Mouse (Mus musculus): ENCODE measurements around the gene Ltb4r1. TPM values are rescaled to one million over a fixed set of nuclear protein-coding genes. Genes with fewer than 3 reads are reported as not detected.
A peak's percentile ranks its signal among the peaks of the same experiment; 100 is the strongest.
"Not testable (repeated sequence)": the region's sequence is repeated elsewhere in the genome, so short reads cannot be mapped to it uniquely, and the experiment has no call there.

The Ltb4r1 gene
- polyA plus RNA-seq, 1 experiment, result 0.25 TPM

DNA sequence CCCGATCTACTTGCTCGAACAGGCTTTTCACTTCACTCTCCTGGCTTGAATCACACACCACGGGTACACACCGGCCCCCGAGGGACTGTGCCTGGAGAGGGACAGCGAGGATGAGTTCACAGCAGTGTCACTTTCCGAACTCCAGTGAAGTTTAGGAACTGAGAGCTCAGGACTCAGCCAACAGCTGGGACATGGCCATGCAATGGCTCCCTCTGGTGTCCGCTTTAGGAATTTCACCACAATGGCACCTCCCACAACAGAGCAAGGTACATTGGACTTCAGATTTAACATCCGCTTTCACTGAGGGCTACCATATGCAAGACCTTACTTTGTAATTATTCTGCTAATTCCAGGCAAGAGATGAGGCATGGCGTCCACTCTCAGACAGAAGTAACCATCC, 22.1 kb upstream of the Ltb4r1 start:
- Histone ChIP-seq H3K27ac (ENCODE audit: insufficient read depth, low read length) (no peak overlapping the region), H3K4me1 (ENCODE audit: control insufficient read depth, insufficient read depth, low read length) (peaks cover 2% of the 10 kb centered on the region; the same call in 1 of the 2 replicates), H3K4me3 (ENCODE audit: insufficient read depth, low read length) (peak overlapping the region; percentile 0; the same call in 1 of the 2 replicates)
- TF ChIP-seq CTCF (IDR thresholded peaks at IDR 0.05; ENCODE audit: extremely low read depth, insufficient read depth, low read length) (peak; percentile 97), POLR2A (IDR thresholded peaks at IDR 0.05; ENCODE audit: extremely low read depth, insufficient read depth, low read length) (no peak)

DNA sequence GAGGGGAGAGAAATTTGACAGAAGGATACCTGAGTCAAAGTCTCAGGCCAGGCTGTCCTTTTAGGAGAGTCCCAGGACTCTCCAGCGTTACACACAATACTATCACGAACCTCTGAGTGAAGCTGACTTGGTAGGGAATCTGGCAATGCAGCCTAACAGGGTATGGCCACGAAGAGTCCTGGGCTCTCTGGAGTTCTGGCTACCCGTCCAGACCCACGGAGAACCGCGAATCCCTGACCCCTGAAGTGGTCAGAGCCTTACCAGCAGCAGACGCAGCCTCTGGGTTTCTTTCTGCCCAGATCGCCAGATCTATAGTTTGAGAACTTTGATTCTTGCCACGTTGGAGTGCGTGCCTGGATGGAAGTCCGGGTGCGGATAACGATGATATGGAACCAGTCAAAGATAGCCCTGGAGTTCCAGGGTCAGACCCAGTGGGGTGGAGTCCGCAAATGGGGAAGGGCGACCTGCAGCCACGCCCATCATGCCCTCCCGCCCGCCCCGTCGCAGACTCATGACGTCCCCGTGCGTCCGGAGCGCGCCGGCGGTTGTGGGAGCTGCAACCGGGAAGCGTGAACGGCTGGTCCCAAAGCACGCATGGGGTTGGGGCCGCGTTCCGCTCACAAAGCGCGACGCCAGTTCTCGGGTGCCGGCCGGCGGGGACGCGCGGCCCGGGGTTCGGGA, 20.4 kb upstream of the Ltb4r1 start, which contains the start of the genes Dhrs1 and Nop9:
Gene Dhrs1 (minus strand): TSS at position 511 of the 681 bp plus-strand sequence.
Gene Nop9 (plus strand): TSS at position 514 of the 681 bp plus-strand sequence.
- Histone ChIP-seq H3K4me1 (ENCODE audit: control insufficient read depth, insufficient read depth, low read length) (peaks cover 2% of the 10 kb centered on the region; the same call in 1 of the 2 replicates), H3K27ac (ENCODE audit: insufficient read depth, low read length) (no peak within 1 kb of the TSS), H3K4me3 (ENCODE audit: insufficient read depth, low read length) (peak within 1 kb of the TSS; percentile 65)
- TF ChIP-seq POLR2A (IDR thresholded peaks at IDR 0.05; ENCODE audit: extremely low read depth, insufficient read depth, low read length) (peak; percentile 57; the same call in 1 of the 2 replicates), CTCF (IDR thresholded peaks at IDR 0.05; ENCODE audit: extremely low read depth, insufficient read depth, low read length) (no peak)

DNA sequence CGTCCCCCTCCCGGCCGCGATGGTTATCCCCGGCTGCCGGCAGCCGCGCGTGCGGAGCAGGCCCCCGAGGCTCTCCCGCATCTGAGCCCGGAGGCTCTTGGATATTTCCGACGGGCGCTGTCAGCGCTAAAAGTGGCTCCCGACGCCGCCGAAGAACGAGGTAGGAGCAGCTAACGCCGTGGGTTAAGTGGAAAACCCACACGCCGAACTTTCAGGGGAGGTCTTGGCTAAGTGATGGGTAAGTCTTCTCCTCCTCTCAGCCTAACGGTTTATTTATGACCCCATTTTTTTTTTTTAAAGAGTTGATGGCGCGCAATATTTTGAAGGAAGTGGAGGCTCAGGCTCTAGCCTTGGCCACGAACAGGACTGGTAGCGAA, 19.9 kb upstream of the Ltb4r1 start:
- no peak overlapping the region for H3K27ac ChIP-seq (ENCODE audit: insufficient read depth, low read length)
- no peak for TF ChIP-seq POLR2A (IDR thresholded peaks at IDR 0.05; ENCODE audit: extremely low read depth, insufficient read depth, low read length)
- TF ChIP-seq CTCF (IDR thresholded peaks at IDR 0.05; ENCODE audit: extremely low read depth, insufficient read depth, low read length), result no peak
- peaks cover 2% of the 10 kb centered on the region; the same call in 1 of the 2 replicates for H3K4me1 ChIP-seq (ENCODE audit: control insufficient read depth, insufficient read depth, low read length)
- peak overlapping the region; percentile 65 for H3K4me3 ChIP-seq (ENCODE audit: insufficient read depth, low read length)

DNA sequence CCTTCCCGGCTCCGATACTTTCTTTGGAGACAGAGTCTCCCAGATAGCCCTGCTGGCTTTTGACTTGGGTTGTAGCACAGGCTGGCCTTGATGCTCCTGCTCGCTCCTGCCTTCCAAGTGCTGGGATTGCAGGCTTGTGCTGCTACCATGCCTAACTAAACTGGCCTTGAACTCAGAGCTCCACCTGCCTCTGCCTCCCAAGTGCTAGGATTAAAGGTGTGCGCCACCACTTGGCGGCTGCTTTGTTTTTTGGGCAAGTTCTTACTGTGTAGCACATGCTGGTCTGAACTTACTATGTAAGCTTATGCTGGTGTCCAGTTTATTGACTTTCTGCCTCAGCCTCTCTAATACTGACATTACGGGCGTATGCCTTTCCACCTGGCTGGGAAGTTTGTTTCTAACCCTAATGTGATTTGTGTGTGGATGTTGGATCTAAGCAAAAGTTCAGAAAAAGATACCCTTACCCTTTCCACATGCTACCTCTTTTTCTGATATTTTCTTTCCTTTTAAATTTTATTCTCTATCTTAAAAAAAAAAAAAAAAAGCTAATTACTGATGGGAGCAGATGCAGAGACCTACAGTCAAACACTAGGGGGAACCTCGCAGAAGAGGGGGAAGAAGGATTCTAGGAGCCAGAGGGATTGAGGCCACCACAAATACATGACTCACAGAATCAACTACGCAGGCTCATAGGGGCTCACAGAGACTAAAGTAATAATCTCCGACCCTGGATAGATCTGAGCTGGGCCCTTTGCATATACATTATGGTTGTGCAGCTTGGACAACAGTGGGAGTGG, 18.5 kb upstream of the Ltb4r1 start:
- Histone ChIP-seq H3K4me3 (ENCODE audit: insufficient read depth, low read length) (no peak overlapping the region), H3K4me1 (ENCODE audit: control insufficient read depth, insufficient read depth, low read length) (peaks cover 2% of the 10 kb centered on the region; the same call in 1 of the 2 replicates), H3K27ac (ENCODE audit: insufficient read depth, low read length) (no peak overlapping the region)
- TF ChIP-seq CTCF (IDR thresholded peaks at IDR 0.05; ENCODE audit: extremely low read depth, insufficient read depth, low read length) (no peak), POLR2A (IDR thresholded peaks at IDR 0.05; ENCODE audit: extremely low read depth, insufficient read depth, low read length) (no peak)

DNA sequence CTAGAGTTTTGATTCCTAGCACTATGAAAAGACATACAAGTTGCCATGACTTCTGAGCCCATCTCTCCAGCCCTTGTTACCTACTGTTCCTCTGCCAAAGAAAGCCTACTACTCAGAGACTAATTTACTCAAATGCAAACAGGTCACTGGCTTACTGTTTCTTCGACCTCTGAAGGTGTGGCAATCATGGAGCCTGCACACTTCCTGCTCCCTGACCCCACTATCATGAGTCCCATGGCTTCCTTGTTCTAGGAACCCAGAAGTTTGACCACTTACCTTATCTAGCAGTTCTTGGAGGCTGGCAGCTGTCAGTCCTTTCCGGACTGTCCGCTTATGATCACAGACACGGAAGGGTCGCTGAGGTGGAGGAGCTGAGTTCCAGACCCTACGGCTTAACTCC, 8.2 kb upstream of the Ltb4r1 start:
- H3K4me3 ChIP-seq (ENCODE audit: insufficient read depth, low read length), result no peak overlapping the region
- no peaks in the 10 kb centered on the region for H3K4me1 ChIP-seq (ENCODE audit: control insufficient read depth, insufficient read depth, low read length)
- no peak overlapping the region for H3K27ac ChIP-seq (ENCODE audit: insufficient read depth, low read length)
- TF ChIP-seq CTCF (IDR thresholded peaks at IDR 0.05; ENCODE audit: extremely low read depth, insufficient read depth, low read length), result no peak
- no peak for TF ChIP-seq POLR2A (IDR thresholded peaks at IDR 0.05; ENCODE audit: extremely low read depth, insufficient read depth, low read length)

DNA sequence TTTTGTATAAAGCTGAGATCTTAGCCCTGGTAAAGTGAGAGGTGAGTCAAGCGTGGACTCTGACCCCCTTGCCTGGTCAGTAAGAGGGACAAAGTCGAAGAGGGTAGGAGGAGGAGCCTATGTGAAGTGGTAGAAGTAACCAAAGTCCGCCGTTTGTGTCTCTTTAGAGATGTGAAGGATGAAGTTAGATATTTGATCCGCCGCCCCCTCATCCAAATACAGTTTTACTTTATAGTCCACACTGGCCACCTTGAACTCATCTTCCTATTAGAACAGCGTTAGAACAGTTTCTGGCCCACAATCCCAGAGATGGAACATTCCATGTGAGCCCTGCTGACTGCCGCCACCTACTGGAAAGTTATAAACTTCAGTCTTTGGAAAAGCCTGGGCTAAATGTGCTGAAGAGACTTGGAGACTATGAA, 7.4 kb upstream of the Ltb4r1 start, which contains the start of gene Cideb:
Gene Cideb (minus strand): TSS at position 96 of the 422 bp plus-strand sequence.
- Histone ChIP-seq H3K4me1 (ENCODE audit: control insufficient read depth, insufficient read depth, low read length) (no peaks in the 10 kb centered on the region), H3K27ac (ENCODE audit: insufficient read depth, low read length) (no peak within 1 kb of the TSS), H3K4me3 (ENCODE audit: insufficient read depth, low read length) (no peak within 1 kb of the TSS)
- peak; percentile 54 for TF ChIP-seq CTCF (IDR thresholded peaks at IDR 0.05; ENCODE audit: extremely low read depth, insufficient read depth, low read length)
- TF ChIP-seq POLR2A (IDR thresholded peaks at IDR 0.05; ENCODE audit: extremely low read depth, insufficient read depth, low read length), result no peak

DNA sequence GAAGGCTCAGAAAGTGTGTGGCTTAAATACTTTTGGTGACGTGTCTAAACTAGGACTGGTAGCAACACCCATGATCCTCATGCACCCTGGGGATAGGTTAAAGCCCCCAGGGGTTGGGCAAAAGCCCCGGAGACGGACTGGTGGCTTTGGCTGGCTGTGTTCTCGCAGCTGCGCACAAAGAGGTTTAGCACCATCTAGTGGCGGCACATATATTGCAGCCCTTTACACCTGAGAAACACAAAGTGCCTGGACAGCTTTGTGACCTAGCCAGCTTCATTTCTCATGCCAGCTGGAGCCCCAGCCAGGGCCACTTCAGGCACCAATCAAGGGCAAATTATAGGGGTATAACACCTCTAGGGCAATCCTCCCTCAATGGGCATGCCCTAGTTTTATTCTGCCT, 5.6 kb upstream of the Ltb4r1 start:
- H3K4me3 ChIP-seq (ENCODE audit: insufficient read depth, low read length); H3K27ac ChIP-seq (ENCODE audit: insufficient read depth, low read length); H3K4me1 ChIP-seq (ENCODE audit: control insufficient read depth, insufficient read depth, low read length): not testable (repeated sequence)
- TF ChIP-seq CTCF (IDR thresholded peaks at IDR 0.05; ENCODE audit: extremely low read depth, insufficient read depth, low read length), result peak; percentile 59

DNA sequence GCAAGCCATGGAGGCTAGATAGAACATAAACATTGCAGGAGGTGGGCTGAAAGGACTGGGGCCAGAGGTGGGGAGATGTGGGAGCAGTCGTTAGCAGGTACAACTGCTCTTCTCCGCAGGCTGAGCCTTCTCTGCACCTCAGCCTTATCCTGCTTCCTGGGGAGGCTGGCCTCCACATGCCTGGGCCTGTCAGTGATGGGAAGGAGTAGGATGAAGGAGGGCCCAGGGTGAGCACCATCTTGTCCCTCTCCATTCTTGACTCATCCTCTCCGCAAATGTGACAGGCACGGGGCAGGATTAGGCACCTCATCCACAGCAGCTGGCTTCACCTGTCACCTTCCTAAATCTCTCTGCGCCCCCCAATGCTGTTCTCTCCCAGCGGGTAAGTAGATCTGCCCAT, 4.6 kb upstream of the Ltb4r1 start, which contains the start of gene Ltb4r2:
Gene Ltb4r2 (plus strand): TSS at position 266 of the 400 bp plus-strand sequence.
- H3K4me3 ChIP-seq (ENCODE audit: insufficient read depth, low read length), result peak within 1 kb of the TSS; percentile 59
- TF ChIP-seq POLR2A (IDR thresholded peaks at IDR 0.05; ENCODE audit: extremely low read depth, insufficient read depth, low read length) (no peak), CTCF (IDR thresholded peaks at IDR 0.05; ENCODE audit: extremely low read depth, insufficient read depth, low read length) (no peak)
- no peaks in the 10 kb centered on the region for H3K4me1 ChIP-seq (ENCODE audit: control insufficient read depth, insufficient read depth, low read length)
- H3K27ac ChIP-seq (ENCODE audit: insufficient read depth, low read length), result no peak within 1 kb of the TSS

DNA sequence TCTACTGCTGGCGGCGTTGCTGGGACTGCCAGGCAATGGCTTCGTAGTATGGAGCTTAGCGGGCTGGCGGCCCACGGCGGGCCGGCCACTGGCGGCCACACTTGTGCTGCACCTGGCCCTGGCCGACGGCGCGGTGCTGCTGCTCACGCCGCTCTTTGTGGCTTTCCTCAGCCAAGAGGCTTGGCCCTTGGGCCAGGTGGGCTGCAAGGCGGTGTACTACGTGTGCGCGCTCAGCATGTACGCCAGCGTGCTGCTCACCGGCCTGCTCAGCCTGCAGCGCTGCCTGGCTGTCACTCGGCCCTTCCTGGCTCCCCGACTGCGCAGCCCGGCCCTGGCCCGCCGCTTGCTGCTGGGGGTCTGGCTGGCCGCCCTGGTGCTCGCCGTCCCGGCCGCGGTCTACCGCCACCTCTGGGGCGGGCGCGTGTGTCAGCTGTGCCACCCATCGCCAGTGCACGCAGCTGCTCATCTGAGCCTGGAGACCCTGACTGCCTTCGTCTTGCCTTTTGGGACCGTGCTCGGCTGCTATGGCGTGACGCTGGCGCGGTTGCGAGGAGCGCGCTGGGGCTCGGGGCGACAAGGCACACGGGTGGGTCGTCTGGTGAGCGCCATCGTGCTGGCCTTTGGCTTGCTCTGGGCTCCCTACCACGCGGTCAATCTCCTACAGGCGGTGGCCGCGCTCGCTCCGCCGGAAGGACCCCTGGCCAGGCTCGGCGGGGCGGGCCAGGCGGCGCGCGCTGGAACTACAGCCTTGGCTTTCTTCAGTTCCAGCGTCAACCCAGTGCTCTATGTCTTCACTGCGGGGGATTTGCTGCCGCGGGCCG, 3.6 kb upstream of the Ltb4r1 start:
- H3K4me3 ChIP-seq (ENCODE audit: insufficient read depth, low read length), result peak overlapping the region; percentile 59
- TF ChIP-seq CTCF (IDR thresholded peaks at IDR 0.05; ENCODE audit: extremely low read depth, insufficient read depth, low read length), result 0 out of 2 replicates have a peak, but pooled peaks have one; percentile 0
- 0 out of 2 replicates have a peak, but pooled peaks have one; percentile 19 for TF ChIP-seq POLR2A (IDR thresholded peaks at IDR 0.05; ENCODE audit: extremely low read depth, insufficient read depth, low read length)
- no peaks in the 10 kb centered on the region for H3K4me1 ChIP-seq (ENCODE audit: control insufficient read depth, insufficient read depth, low read length)
- H3K27ac ChIP-seq (ENCODE audit: insufficient read depth, low read length), result no peak overlapping the region
